Mouse (Mus musculus) erythroid progenitor cell, adult 5-6 weeks (primary cell): ENCODE results near the gene Trak1. TPM values are rescaled to one million over a fixed set of nuclear protein-coding genes. Genes with fewer than 3 reads are reported as not detected.

Source experiments
- ATAC-seq: replicated peaks from 2 replicates; pipeline ENCODE4 v1.8.0; 2016; ENCODE audit warnings: moderate number of reproducible peaks, mild to moderate bottlenecking, moderate TSS enrichment, inconsistent platforms; ENCODE audit not compliant: poor library complexity, low FRiP score, severe bottlenecking
- total RNA-seq, 2 experiments: library from RNA; stranded (forward) in 1 of 2; stranded (reverse) in 1 of 2; fragments of 150-400 nt in 1 of 2; fragments of 186-747, 209-891 nt in 1 of 2; gene quantifications; 2 replicates each; pipeline versions ENCODE4 v1.2.3 to v1.2.4; 2015 to 2017; ENCODE audit warnings: low replicate concordance in 2 of 2

The Trak1 gene
- total RNA-seq, 2 experiments from 2014 or later, result 5.8 to 13.4 TPM

DNA sequence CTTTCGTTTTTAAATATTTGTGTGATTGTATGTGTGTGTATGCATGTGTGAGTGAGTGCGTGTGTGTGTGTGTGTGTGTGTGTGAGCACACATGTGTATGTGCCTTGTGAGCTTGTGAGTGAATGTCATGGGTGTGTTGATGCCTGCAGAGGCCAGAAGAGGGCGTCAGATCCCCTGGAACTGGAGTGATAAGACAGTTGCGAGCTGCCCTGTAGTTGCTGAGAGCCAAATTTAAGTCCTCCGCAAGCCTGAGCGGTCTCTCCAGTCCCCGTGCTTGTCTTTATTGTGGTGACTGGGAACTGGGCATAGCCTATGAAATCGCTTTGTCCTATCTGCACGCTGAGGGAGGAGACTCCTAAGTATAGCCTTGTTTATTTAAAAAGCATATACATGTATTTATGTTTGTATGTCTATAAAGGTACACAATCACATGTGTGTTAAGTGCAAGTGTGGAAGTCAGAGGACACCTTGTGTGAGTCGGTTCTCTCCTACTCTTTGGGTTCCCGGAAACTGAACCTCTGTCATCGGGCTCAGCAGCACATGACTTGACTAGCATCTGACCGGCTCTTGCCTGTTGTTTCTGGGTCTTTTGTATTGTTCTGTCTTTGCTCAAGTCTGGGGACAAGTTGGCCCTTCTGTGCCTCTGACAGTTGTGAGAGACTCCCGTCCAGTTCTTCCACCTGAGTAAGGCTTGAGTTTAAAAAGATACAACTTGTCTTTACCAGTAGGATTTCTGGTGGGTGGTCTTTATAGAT, 46.0 kb downstream of the Trak1 start:
- no peak for ATAC-seq

DNA sequence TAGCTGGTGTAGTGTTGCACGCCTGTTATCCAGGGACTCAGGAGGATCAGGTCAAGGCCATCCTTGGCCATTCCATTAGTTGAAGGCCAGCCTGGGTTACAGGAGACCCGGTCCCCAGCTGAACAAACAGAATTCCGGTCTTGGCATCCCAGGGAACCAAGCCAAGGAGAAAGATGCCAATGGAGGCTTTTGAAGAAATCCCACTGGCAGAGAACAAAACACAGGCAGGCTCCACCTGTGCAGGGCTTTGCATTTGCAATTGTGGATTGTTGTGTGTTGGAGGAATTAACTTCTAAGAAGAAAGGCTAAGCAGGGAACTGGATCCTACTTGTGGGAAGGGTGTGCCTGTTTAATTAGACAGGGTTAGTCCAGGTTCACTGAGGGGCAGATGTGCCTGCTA, 47.0 kb downstream of the Trak1 start:
- ATAC-seq, result no peak

DNA sequence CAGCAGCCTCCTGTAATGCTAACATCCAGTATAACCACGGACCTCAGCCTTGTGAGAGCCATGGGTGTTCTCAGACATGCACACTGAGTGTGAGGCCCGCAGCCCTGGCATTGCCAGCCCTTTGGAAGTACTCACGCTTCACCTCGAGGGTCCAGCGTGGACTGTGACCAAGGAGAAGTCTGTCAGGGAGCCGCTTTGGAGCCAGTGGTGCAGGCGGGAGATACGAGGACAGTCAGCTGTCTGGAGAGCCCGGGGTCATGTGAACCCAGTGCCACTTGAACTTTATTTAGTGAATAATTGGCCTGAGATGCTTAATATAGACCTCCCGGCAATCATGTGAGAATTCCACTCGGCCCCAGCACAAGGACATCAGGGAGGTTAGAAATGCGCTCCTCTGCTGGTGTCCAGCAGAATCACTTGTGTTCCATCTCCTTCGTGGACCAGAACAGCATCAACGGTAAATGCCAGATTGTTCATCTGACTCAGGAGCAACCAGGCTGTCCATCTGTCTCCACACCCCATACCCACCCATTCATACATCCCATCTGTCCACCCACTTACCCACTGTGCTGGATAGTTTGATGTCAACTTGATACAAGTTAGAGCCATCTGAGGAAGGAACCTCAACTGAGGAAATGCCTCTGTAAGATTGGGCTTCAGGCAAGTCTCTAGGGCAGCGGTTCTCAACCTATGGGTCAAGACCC, 48.3 kb downstream of the Trak1 start:
- no peak for ATAC-seq

DNA sequence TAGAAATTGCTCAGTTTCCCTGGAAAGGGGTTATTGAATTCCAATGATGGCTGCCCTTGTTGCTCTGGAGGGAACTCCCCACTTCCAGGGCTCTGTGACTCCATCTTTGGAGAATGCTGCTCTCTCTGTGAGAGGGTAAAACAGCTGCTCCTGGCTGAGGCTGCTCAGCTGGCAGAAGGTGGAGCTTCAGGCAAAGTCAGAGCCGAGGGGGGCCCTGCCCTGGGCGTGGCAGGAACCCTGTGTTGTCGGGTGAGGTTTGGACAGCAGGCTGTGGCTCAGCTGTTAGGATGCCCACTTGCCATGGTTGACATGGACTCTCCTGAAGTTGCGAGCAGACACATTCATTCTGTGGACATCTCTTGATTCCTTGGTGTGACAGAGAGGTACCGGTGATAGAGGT, 49.3 kb downstream of the Trak1 start:
- no peak for ATAC-seq

DNA sequence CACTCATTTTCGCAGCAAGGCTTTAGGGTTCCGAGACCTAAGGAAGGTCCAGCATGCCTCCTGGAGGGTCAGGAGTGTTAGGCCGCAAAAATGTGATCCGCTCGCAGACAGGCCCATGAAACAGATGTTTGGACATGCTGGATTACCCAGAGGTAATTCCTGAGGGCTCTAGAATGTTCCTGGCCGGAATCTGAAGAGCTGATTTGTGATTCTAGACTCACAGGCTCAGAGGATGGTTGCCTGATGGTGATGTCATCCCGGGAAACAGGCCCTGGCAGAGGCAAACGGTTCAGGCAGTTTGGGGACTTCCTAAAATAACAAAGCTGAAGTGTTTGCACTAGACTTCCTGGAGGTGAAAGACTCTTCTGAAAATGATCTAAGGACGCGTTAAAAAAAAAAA, 50.7 kb downstream of the Trak1 start:
- ATAC-seq, result no peak

DNA sequence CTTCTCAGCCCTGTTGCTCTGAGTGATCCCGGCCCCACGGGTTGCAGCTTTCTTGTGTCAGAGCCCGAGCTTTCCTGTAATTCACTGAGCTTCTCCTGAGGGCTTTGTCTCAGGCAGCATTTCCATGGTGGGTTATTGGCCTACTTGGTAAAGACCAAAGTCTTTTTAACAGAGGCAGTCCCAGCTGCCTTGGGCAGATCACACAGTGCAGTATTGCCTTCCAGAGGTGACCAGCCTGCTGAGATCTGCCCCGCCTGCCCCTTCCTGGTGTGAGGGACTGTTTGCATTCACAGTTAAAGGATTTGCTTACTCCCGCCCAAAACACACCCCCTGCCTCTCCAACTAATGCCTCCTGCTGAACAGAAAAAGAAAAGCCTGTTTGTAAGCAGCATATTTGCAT, 51.2 kb downstream of the Trak1 start:
- ATAC-seq, result no peak

DNA sequence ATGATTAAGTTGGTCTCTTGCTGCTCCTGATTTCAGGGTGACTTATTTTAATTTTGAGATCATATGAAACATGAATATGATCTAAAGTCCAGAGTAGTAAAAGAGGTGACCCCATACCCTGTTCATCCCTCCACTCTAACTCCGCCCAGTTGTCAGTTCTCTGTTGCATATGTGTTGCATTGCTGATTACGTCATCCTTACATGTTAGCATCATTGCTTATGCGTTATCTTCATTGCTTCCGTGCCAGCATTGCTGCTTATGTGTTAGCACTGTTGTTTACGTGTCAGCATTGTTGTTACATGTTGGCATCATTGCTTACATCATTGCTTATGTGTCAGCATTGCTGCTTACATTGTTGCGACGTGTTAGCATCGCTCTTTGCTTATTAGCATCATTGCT, 51.8 kb downstream of the Trak1 start:
- no peak for ATAC-seq

DNA sequence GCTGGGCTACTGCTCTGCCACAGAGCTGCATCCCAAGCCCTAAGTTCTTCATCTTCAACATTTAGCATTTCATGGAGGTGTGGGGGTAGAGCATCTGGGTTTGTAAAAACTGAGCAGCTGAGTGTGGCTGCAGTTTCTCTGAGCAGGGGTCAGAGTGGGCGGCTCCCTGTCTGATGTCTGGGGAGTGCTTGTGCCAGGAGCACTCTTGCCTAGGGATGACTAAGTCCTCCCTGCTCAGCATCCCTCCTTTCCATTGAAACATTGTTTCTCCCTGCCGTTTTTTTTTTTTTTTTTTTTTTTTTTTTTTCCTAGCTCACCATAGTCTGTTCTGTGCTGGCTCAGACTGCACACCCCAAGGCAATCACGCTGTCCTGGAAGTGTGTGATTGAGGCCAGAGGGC, 53.3 kb downstream of the Trak1 start:
- ATAC-seq, result no peak

DNA sequence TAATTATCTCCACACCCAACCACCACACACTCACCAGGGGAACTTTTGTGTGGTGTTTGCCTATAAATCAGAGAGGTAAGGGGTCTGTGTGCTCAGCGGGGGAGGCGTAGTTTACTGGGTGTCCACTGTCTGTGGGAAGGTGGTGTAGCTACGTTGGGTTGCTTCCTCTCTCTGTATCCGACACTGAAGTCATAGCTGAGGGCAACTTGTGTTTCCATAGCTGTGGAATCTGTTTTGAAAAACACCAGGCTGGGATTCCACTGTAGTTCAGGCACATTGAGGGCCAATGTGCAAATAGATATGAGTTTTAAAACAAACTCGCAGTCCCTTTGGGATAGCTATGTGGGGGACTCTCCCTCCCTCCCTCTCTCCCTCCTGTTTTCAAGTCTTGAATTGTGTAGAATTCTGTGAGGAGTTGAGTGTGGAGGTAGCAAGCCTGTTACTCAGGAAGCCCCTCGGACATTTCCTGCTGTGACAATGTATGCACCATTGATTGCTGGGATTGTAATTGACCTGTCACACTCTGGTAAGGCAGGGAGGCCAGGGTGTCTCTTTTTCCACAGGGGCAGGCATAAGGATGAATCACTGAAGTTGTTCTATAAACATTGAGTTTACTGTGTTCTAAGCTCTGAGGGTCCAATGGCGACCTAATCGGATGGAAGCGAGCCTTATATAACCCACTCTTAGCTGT, 54.2 kb downstream of the Trak1 start:
- no peak for ATAC-seq

DNA sequence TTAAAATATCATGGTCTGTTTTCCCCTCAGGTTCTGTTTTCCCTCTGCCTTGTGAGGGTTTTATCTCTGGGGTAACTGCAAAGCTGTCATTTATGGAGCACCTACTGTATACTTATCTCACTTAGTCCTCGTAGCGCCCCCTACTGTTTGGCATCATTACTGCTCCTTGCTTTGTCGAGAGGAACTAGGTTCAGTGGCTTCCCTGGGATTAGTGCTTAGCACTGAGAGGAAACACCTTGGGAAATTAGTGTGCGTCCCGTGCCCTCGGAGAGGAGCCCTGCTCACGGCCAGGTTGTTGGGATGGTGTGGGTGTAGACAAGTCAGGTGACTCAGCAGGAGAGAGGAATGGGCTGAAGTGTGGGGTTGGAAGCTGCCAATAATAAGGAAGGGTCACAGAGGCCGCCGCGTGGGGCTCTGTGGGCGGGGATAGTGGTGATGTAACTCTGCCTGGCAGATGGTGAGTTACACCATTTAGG, 54.9 kb downstream of the Trak1 start:
- ATAC-seq, result no peak

DNA sequence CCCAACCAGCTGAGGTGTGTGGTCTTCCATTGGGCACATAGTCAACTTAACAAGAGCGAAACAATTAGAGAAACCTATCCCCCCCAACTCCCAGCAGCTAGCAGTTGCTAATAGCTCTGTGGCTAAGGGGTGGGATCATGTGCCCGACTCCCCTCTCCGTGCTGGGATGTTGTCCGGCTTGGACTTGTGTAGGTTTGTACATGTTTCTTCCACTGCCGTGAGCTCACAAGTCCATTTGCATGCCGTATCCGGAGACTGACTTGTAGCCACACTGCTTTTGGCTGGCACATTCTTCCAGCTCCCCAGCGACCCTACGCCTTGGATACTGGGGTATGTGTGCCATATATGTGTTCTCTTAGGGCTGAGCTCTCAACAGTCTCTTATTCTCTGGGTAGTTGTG, 55.4 kb downstream of the Trak1 start:
- ATAC-seq, result no peak

DNA sequence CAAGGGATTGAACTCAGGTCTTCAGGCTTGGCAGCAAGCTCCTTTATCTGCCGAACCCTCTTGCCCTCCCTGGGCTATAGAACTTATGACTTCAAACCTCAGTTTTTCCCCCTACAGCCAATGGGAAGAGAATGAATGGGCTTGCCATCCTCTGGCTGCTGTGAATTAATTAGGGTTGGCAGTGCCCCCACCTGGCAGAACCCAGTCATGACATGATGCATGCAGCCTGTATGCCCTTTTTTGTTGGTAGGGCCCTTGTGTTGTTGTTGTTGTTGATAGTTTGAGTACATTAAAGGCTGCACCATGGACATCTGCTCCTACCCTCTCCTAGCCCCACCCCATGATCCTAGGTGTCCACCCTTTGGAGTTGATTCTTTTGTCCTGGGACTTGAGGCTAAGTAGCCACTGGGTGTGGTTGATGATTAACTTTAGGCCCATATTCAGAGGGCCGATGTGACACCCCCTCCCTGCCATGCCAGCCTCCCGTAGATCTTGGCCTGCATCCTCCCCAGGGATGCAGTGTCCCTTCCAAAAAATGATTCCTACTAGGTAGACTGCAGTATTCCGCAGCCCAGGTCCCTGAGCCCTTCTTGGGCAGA, 57.6 kb downstream of the Trak1 start:
- no peak for ATAC-seq

DNA sequence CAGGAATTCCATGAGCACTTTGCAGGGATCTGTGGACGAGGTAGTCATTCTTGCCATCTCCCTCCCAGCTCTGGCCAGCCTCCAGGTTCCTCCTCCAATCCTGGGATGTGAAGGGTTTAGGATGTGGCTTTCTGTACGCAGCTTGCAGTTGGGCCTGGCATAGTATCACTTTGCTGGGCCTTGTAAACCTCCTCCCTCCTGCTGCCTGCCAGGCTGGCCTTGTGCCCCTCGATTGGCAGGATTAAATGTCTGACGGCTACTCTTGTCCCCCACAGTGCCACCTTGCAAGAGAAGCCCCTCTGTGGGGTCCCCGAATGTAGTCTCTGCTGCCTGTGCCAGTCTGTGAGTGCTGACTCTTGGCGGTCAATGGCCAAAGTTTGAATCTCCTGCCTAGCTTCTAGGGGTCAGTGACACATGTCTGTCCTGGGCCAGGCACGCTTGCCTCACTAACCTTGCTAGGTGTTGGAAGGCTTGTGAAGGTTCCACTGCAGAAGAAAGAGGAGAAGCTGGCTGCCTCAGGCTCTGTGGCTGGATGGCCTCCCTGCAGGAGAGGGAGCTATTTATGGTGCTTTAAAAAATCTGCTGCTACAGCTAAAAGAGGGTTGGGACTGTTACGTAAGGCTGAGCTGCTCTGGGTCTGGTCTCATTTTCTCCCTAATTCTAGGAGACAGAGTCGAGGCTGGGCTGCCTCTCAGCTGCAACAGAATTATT, 58.3 kb downstream of the Trak1 start:
- ATAC-seq, result no peak

DNA sequence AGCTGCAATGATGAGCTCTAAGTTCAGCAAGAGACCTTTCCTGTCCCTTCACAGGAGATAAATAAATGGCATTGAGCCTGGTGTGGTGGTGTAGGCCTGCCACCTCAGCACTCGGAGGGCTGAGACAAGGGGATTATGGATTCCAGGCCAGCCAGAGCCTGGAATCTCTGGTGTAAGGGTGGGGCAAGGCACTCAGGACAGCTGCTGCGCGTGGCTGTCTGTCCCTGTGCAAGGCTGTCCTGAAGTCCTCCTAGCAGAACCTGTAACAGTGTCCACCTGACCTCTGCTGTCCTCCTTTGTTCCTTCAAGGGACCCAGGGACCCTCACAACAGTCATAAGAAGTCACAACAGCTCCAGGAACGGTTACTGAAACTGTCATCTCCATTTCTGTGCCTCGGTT, 59.8 kb downstream of the Trak1 start:
- no peak for ATAC-seq

DNA sequence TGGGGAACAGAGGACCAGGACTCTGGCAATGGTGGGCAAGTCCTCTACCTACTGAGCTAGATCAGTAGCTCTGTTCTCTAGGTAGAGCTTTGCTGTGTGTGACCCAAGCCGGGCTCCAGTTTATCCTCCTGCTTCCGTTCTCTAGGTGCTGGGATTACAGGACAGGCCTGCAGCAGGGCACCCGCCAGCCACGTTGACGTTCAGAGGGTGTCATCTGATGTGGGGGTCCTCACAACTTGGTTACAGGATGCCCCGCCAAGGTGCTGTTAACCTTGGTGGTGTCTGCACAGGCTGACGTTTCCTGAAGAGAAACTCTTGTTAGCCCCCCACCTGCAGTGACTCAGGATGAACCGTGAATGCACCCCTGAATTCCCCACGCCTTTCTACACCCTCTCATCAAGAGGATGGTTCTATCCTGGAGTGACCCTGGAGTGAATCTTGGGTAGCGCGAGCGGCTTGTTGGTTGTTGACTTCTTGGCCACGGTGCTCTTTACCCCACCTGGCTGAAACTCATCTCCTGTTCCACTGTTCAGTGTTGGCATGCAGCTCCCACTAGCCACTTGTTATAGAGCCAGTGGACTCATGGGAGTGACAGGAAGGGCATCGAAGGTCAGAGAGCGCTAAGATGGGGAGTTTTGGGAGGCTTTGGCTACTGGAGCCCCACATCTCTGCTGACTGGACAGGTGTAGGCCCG, 60.4 kb downstream of the Trak1 start:
- no peak for ATAC-seq

DNA sequence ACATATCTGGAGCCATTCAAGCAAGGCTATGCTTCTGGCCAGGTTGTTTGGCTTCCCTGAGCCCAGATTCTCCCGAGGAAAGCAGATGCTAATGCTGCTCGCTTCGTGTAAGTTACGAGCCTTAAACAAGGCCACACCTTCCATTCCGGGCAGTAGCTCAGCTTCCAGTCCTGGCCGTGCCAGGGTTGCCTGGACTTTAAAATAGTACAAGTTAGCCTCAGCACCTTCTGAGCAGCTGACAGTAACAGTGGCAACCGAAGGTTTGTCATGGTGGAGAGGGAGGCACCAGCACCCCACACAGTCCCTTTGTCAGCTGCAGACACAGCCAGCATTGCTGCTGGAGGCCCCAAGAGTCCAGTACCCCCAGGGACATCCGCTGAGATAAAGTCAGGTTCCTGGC, 61.1 kb downstream of the Trak1 start:
- no peak for ATAC-seq

DNA sequence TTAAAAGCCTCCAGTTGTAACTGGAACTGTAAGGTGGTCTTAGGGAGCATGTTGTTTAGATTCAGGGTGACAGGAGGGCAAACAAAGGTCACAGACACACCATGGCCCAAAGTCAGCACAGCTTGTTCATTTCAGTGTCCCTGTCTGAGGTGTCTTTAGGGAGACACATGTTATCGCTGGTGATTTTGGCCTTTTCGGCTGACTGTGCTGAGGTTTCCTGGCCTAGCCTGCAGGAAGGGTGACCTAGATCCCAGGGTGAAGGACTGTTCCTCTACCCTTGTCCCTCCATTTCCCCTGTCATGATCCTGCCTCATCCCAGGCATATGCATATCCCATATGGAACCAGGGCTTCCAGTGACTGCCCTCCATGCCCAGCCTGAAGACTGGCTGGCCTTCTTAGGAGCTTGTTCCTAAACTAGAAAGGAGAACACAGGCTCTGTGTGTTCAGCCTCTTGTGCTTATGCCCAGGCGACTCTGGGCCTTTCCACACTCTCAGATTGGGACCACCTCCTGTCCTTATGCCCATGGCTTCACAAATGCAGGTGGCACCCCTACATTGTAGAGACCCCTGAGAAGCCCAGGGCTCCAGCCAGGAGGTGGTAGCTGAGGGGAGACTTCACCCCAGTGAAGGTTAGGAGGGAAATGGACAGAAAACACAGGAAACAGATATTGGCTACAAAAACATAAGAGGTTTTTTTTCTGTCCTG, 62.1 kb downstream of the Trak1 start:
- no peak for ATAC-seq

DNA sequence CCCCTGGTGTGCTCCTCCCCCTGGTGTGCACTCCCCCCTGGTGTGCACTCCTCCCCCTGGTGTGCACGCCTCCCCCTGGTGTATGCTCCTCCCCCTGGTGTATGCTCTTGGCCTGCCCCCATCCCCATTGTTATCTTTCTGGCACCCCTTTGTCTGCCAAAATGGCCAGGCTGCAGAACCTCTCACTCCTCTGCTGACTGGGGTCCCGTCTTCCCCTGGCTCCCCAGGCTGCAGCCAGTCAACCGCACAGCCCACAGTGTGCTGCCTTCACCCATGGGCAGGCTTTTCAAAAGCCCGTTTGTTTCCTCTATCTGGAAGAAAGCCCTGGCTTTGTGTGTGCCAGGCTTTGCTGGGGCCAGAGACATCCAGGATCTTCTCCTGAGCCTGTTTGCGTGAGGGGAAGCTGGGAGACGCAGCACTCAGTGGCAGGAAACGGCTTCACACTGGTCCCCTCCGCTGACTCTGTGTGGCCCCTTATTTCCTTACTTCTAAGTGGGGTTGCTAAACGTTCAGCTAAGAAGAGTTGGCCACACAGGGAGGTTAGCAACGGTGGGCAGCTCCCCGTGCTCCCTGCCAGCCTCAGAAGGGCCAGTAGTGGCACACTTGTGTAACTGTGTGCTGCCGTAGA, 63.1 kb downstream of the Trak1 start:
- no peak for ATAC-seq
